Mouse (Mus musculus) testis, postnatal 14 days (tissue): ENCODE measurements around the gene Lrrc15.

Experiments used
- DNase-seq: peaks from one replicate; pipeline ENCODE4 v3.0.0; 2021; ENCODE audit warnings: low spot score

The Lrrc15 gene

DNA sequence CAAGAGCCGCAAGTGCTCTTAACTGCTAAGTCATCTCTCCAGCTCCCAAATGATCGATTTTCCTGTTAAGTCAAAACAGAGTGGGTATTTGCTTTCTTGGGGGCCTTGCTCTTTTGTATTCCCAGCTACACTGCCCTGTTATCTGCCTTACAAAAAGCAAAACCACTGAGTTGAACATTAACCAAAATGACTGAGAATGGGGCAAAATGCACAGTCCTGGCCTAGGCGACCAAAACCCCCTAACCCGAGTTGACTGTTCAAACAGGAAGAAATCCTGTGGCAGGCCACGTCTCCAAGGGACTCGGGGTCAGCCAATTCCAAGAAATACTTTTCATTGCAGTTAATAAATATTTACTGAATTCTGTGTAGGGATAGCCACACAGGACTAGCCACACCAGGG lies 44.3 kb downstream of the Lrrc15 start:
- no peak for DNase-seq

DNA sequence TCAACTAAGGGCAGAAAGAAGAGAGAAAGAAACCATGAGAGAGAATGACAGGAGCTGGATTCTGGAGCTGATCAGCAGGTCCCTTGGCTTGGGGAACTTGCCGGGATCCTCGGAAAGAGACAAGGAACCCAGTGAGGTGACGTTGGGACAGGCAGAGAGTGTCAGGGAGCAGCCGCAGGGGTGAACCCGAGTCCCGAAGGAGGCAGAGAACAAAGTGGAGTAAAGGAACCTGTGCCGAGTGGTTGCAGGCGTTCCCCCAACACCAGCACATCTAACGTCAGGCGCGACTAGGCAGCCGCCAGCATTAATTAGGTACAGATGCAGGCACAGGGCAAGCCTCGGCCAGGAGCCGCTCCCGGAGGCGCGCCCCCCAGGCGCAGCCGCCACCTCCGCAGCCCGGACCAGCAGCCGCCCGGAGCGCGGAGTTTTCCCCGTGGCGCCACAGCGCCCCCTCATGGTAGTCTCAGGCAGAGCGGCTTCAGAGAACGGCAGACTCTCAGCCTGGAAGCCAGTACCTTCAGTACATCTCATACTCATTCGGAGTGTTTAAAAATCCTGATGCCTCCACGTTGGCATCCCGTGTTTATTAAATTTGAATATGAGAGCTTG lies 46.9 kb downstream of the Lrrc15 start:
- DNase-seq: peak; percentile 80

DNA sequence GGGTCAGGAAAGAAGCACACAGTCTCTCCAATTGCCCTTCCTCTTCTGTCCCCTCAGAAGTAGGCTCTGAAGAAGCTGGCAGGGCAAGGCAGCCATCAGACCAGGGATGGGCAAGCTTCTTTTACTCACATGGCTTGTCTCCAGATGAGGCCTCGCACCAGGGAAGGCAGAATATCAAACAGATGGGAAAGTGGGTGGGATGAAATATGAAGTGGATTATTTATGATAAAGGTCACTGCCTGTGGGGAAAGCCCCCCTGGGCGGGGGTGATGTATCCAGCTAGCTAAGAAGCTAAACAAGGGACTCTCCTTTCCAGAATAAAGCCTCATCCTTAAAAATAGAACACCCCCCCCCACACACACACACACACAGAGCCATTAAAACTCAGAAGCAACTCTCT lies 47.5 kb downstream of the Lrrc15 start:
- no peak for DNase-seq

DNA sequence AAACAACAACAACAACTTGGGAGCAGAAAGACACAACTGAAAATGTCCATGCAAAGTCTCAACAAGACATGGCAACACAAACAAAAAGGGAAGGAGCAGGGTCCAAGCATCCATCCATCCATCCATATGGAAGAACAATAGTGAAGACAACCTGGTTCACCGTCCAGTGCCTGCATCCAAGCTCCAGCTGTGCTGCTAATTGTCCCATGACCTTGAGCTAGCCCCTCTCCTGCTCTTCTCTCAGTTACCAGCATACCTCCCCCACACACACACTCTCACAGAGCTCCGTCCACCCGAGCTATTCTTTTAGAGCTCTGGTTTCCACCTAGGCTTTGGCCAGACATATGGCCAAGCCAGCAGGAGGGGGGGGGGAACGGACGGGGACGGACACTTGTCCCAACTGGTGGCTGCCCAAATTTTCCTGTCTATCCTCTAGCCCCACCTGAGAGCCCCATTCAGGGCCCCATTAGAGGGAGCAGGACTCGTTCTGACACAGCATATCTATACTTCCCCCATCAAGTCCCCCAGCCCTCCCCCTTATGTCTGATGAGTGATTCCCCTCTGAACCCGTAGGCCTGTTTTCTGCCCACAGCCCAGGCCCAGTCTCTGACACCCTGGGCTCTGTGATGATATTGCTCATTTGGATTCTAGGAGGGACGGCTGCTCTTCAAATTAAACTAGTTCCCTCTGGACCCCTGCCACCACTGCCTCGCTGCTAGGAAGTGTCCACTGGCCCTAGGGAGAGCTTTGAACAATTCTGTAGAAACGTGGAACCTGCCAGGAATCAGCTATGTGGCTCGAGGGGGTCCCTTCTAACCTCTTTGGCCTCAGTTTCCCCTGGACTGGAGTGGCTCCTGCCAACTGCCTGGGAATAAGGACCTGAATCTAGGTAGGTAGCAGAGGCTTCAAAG lies 48.2 kb downstream of the Lrrc15 start:
- no peak for DNase-seq

DNA sequence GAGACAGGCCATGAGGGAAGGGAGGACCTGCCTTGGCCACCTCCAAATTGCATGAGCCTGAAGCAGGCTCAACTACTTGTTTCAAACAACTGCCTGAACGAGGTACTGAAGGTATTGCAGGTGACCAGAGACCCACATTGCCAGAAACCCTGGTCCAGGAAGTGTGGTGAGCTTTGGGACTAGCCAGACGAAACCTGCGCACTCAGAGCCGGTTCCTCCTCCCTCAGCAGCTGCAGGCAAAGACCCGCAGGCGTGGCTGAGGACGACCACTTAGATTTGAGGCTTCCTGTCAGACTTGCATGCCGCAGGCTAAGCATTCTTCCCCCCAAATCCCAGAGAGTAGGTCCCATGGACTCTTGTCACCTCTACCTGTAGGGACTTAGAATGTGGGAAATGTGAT lies 49.0 kb downstream of the Lrrc15 start:
- no peak for DNase-seq

DNA sequence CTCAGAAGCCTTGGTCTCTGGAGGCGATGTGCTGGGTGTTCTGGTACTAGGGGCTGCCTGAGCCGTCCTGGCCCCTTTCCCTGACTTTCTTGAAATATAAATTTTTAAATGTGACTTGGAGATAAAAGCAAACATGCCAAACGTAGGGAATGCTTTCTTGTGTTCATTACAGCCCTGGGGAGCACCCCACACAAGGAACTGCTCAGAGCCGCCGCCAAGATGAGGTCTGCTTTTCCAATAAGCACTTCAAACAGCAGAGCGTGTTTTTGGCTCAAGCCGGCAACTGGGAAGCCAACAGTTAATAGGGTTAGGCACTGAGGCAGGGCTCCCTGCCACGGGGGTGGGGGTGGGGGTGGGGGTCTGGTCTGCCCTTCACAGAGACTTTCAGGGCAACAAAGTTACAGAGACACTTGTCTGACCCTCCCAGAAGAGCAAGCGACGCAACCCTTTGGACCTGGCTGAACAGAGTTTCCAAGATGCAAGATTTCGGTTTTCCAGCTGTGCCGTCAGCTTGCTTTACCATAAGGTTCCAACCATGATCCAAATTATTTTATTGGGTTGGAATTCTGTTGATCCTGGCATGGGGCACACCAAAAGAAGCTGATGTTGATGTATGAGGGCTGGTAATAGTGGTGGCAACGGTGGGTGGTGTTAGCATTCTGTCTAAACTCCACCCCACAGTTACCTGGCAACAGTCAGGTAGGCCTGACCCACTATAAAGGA lies 51.0 kb downstream of the Lrrc15 start:
- DNase-seq: no peak

DNA sequence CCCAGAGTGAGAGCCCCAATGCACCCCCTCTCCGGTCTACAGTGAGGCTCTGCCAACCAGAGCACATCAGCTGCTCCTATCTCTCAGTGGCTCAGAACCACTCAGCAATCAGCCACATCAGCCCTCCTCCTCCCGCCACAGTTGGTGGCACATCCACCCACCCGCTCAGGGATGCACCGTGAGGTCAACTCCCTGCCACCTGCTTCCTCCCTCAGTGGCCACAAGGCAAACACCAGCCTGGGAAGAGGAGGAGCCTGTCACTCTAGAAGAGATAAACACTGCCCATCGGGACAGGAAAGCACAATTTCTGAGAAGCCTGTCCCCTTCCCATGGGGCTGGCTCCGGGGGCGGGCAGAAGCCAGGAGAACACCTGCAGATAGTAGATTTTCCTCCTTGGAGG lies 55.7 kb downstream of the Lrrc15 start:
- no peak for DNase-seq

DNA sequence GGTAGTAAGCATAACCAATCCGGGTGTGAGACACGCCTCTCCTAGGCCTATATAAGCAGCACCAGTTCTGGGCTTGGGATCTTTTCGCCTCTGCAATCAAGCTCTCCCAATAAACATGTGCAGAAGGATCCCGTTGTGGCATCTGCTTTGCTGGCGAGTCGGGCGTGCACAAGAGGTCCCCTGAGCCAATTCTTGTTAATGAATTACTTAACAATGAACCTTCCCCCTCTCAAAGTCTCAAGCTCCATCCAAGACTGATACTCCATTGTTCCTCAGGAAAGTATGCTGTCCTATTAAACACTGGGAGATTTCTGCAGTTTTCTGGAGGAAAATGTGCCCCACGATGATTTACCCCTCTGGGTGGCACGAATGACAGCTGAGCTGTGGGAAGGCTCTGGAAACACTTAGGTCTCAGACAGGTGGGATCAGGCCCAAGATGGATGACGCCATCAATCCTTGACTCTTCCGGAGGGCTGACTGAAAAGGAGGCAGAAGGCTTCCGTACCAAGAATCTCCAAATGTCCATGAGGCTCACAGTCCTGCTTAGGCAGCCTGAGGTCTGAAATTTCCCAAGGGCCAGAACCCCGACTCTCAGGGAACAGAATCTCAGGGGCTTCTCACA lies 61.8 kb downstream of the Lrrc15 start:
- no peak for DNase-seq
